Comparison of ENCODE assay signal across 14 mouse cellular contexts in the genomic region with DNA sequence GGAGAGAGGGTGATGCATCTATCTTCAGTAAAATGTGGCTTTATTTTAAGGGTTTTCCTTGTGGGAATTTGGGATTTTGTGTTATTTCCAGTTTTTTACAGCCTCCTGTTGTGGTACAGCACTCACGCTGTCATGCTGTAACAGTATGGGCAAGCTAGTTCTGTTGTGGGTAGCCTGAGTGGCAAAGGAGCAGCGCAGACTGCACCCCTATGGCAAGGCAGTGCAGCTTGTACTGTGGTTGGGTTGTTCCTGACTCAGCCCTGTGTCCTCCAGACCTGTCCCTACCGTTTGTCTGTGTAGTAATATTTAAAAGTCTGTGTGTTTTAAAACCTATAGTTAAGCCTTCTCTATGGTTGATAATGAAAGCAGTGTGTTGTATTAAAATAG.
A peak's percentile ranks its signal among the peaks of the same experiment; 100 is the strongest.
DNase-seq lines count a peak whose midpoint lies in the region; ATAC-seq lines count a peak whose summit lies in the region.
"Had no signal": no experiment of that assay in that cellular context is flagged by ENCODE, and none has a peak within 500 bp of the region (broad histone marks: within the 10 kb centered on the region; RNA-seq: fewer than 3 reads in every experiment).

No protein-coding gene starts in this region.

- H3K4me2 ChIP-seq in forebrain, embryonic 12.5 days, result peak overlapping the region; percentile 25
- 0 out of 2 replicates have a peak overlapping the region, but pooled peaks have one; percentile 25 for H3K4me2 ChIP-seq in hindbrain, embryonic 14.5 days (replicated peaks)
- H3K4me2 ChIP-seq in midbrain, embryonic 16.5 days (ENCODE audit: low read length), result peak overlapping the region; percentile 17; the same call in 1 of the 2 replicates
- H3K4me2 ChIP-seq: embryonic facial prominence, embryonic 12.5 days; heart, embryonic 13.5 days; liver, embryonic 15.5 days had no signal

- peaks cover 13% of the 10 kb centered on the region for H3K4me1 ChIP-seq in forebrain, embryonic 12.5 days
- 0 out of 2 replicates have a peak, but pooled peaks cover 8% of the 10 kb centered on the region for H3K4me1 ChIP-seq in hindbrain, embryonic 14.5 days (replicated peaks; ENCODE audit: control insufficient read depth, insufficient read depth, low read length)
- peaks cover 7% of the 10 kb centered on the region for H3K4me1 ChIP-seq in midbrain, embryonic 16.5 days (ENCODE audit: control insufficient read depth, insufficient read depth, low read length)
- H3K4me1 ChIP-seq: embryonic facial prominence, embryonic 12.5 days; heart, embryonic 13.5 days; liver, embryonic 15.5 days had no signal

- peak; percentile 6 for DNase-seq in brain, embryonic 18.5 days (ENCODE audit: low read depth, low spot score)
- no peak for DNase-seq in hindbrain, embryonic 14.5 days (ENCODE audit: low spot score)
- no peak for DNase-seq in B cell, adult 2 months
- DNase-seq in layer of hippocampus, adult 9-11 months, result no peak
- no peak for DNase-seq in frontal cortex, postnatal 25 days (ENCODE audit: low spot score in 2 of 2)
- DNase-seq: cerebellum, adult 8-10 months; gastrocnemius, postnatal 25 days had no signal

- H3K9ac ChIP-seq in forebrain, embryonic 12.5 days, result no peak overlapping the region
- H3K9ac ChIP-seq in hindbrain, embryonic 14.5 days, result no peak overlapping the region
- no peak overlapping the region for H3K9ac ChIP-seq in midbrain, embryonic 16.5 days (ENCODE audit: low read depth, low read length)
- H3K9ac ChIP-seq: embryonic facial prominence, embryonic 12.5 days; heart, embryonic 13.5 days; liver, embryonic 15.5 days had no signal

- no peak overlapping the region for H3K4me3 ChIP-seq in forebrain, embryonic 12.5 days (replicated peaks)
- H3K4me3 ChIP-seq in hindbrain, embryonic 14.5 days (replicated peaks; ENCODE audit: low read length), result no peak overlapping the region
- H3K4me3 ChIP-seq in midbrain, embryonic 16.5 days (ENCODE audit: low read depth, low read length), result no peak overlapping the region
- H3K4me3 ChIP-seq: embryonic facial prominence, embryonic 12.5 days; heart, embryonic 13.5 days; liver, embryonic 15.5 days had no signal

- H3K36me3 ChIP-seq in forebrain, embryonic 12.5 days (replicated peaks), result peaks cover 22% of the 10 kb centered on the region
- peaks cover 9% of the 10 kb centered on the region for H3K36me3 ChIP-seq in hindbrain, embryonic 14.5 days (replicated peaks; ENCODE audit: control insufficient read depth, insufficient read depth)
- 0 out of 2 replicates have a peak, but pooled peaks cover 4% of the 10 kb centered on the region for H3K36me3 ChIP-seq in midbrain, embryonic 16.5 days (ENCODE audit: control insufficient read depth, insufficient read depth, low read length)

- WGBS in forebrain, embryonic 12.5 days, result 9% methylated on average over 3 of the region's 3 CpGs
- WGBS in hindbrain, embryonic 14.5 days, result 11% methylated on average over 3 of the region's 3 CpGs
- WGBS in midbrain, embryonic 16.5 days, result 6% methylated on average over 3 of the region's 3 CpGs

- ATAC-seq in forebrain, embryonic 12.5 days (ENCODE audit: low FRiP score), result peak; percentile 93
- peak; percentile 91 for ATAC-seq in hindbrain, embryonic 14.5 days (ENCODE audit: low FRiP score)
- ATAC-seq in midbrain, embryonic 16.5 days, result peak; percentile 95
- ATAC-seq: inflammation-experienced regulatory T-cells, adult 6 months had no signal

- peak overlapping the region; percentile 90 for H3K27ac ChIP-seq in forebrain, embryonic 12.5 days
- peak overlapping the region; percentile 73 for H3K27ac ChIP-seq in hindbrain, embryonic 14.5 days
- peak overlapping the region; percentile 78 for H3K27ac ChIP-seq in midbrain, embryonic 16.5 days (ENCODE audit: low read length)
- H3K27ac ChIP-seq: embryonic facial prominence, embryonic 12.5 days; heart, embryonic 13.5 days; kidney, postnatal 0 days; liver, embryonic 15.5 days had no signal

- H3K9me3 ChIP-seq in forebrain, embryonic 12.5 days, result no peaks in the 10 kb centered on the region
- no peaks in the 10 kb centered on the region for H3K9me3 ChIP-seq in hindbrain, embryonic 14.5 days (ENCODE audit: control insufficient read depth, low read length)
- no peaks in the 10 kb centered on the region for H3K9me3 ChIP-seq in midbrain, embryonic 16.5 days (replicated peaks; ENCODE audit: control insufficient read depth, low read length, poor library complexity, severe bottlenecking)
- H3K9me3 ChIP-seq: embryonic facial prominence, embryonic 12.5 days; heart, embryonic 13.5 days; liver, embryonic 15.5 days had no signal

- H3K27me3 ChIP-seq in forebrain, embryonic 12.5 days, result no peaks in the 10 kb centered on the region
- H3K27me3 ChIP-seq in hindbrain, embryonic 14.5 days (ENCODE audit: control insufficient read depth, insufficient read depth, low read length), result no peaks in the 10 kb centered on the region
- H3K27me3 ChIP-seq in midbrain, embryonic 16.5 days (ENCODE audit: control insufficient read depth, insufficient read depth, low read depth, low read length), result no peaks in the 10 kb centered on the region
- H3K27me3 ChIP-seq: embryonic facial prominence, embryonic 12.5 days; heart, embryonic 13.5 days; liver, embryonic 15.5 days had no signal
